Comparison of ENCODE assay signal across 8 mouse cellular contexts in genomic region chr9:50696851-50697705, GRCm38 (mm10). TPM values are rescaled to one million over a fixed set of nuclear protein-coding genes. Genes with fewer than 3 reads are reported as not detected.
DNase-seq lines count a peak whose midpoint lies in the region; ATAC-seq and TF ChIP-seq lines count a peak whose summit lies in the region.

No protein-coding gene starts in this region.

- H3K27ac ChIP-seq in lung, embryonic 15.5 days, result no peak overlapping the region
- no peak overlapping the region for H3K27ac ChIP-seq in embryonic fibroblast, embryonic 13.5 days (ENCODE audit: insufficient read depth, low read length)
- no peak overlapping the region for H3K27ac ChIP-seq in limb, embryonic 11.5 days (replicated peaks; ENCODE audit: low read depth, low read length)
- H3K27ac ChIP-seq in olfactory bulb, adult 2 months (ENCODE audit: insufficient read depth, low read depth, low read length), result peak overlapping the region; percentile 61; the same call in 1 of the 2 replicates

- no peak for ATAC-seq in lung, embryonic 15.5 days (ENCODE audit: borderline replicate concordance, extremely low read depth, low FRiP score, low TSS enrichment)
- ATAC-seq in limb, embryonic 11.5 days (ENCODE audit: insufficient number of reproducible peaks, low FRiP score, low TSS enrichment, low read depth), result no peak

- H3K4me1 ChIP-seq in lung, embryonic 15.5 days, result peaks cover 31% of the 10 kb centered on the region
- H3K4me1 ChIP-seq in embryonic fibroblast, embryonic 13.5 days (ENCODE audit: control insufficient read depth, insufficient read depth, low read length), result no peaks in the 10 kb centered on the region
- H3K4me1 ChIP-seq in limb, embryonic 11.5 days (ENCODE audit: control insufficient read depth, insufficient read depth, low read length), result peaks cover 14% of the 10 kb centered on the region
- H3K4me1 ChIP-seq in olfactory bulb, adult 2 months (ENCODE audit: control insufficient read depth, insufficient read depth, low read length), result peaks cover 11% of the 10 kb centered on the region

- peak overlapping the region; percentile 99 for H3K4me2 ChIP-seq in lung, embryonic 15.5 days
- H3K4me2 ChIP-seq in limb, embryonic 11.5 days (ENCODE audit: low read depth, severe bottlenecking), result peak overlapping the region; percentile 21; the same call in 1 of the 2 replicates

- TF ChIP-seq POLR2A in embryonic fibroblast, embryonic 13.5 days (IDR thresholded peaks at IDR 0.05; ENCODE audit: low read depth, low read length), result no peak; the same call in 1 of the 2 replicates
- TF ChIP-seq POLR2A in olfactory bulb, adult 2 months (IDR thresholded peaks at IDR 0.05; ENCODE audit: insufficient read depth, low read depth, low read length), result no peak

- no peaks in the 10 kb centered on the region for H3K9me3 ChIP-seq in lung, embryonic 15.5 days
- no peaks in the 10 kb centered on the region for H3K9me3 ChIP-seq in limb, embryonic 11.5 days (ENCODE audit: control insufficient read depth, low read length)

- H3K4me3 ChIP-seq in lung, embryonic 15.5 days, result peak overlapping the region; percentile 49
- H3K4me3 ChIP-seq in embryonic fibroblast, embryonic 13.5 days (ENCODE audit: insufficient read depth, low read length), result peak overlapping the region; percentile 5; the same call in 1 of the 2 replicates
- 0 out of 2 replicates have a peak overlapping the region, but pooled peaks have one; percentile 5 for H3K4me3 ChIP-seq in limb, embryonic 11.5 days (ENCODE audit: low read depth, low read length)
- peak overlapping the region; percentile 55 for H3K4me3 ChIP-seq in olfactory bulb, adult 2 months (ENCODE audit: insufficient read depth, low read depth, low read length)

- no peak for DNase-seq in lung, postnatal 36 days
- DNase-seq in limb, embryonic 11.5 days (ENCODE audit: low spot score), result no peak
- no peak for DNase-seq in adipocyte (ENCODE audit: low spot score)
- no peak for DNase-seq in thymus, postnatal 10 days (ENCODE audit: low spot score in 2 of 2)
- DNase-seq in adrenal gland, adult (ENCODE audit: inconsistent age in 2 of 2, low spot score in 1 of 2), result no peak

- no peak for TF ChIP-seq CTCF in embryonic fibroblast, embryonic 13.5 days (IDR thresholded peaks at IDR 0.05; ENCODE audit: borderline replicate concordance, insufficient read depth, low read length)
- TF ChIP-seq CTCF in olfactory bulb, adult 2 months (IDR thresholded peaks at IDR 0.05; ENCODE audit: insufficient read depth, low read depth, low read length), result no peak

- peaks cover 36% of the 10 kb centered on the region for H3K27me3 ChIP-seq in lung, embryonic 15.5 days
- no peaks in the 10 kb centered on the region for H3K27me3 ChIP-seq in limb, embryonic 11.5 days (ENCODE audit: control insufficient read depth, insufficient read depth, low read length)

- no peak overlapping the region for H3K9ac ChIP-seq in lung, embryonic 15.5 days
- no peak overlapping the region for H3K9ac ChIP-seq in limb, embryonic 11.5 days (ENCODE audit: low read length)

- 53% methylated on average over 12 of the region's 12 CpGs for WGBS in lung, embryonic 15.5 days
- WGBS in limb, embryonic 11.5 days, result 67% methylated on average over 12 of the region's 12 CpGs
- 45% methylated on average over 12 of the region's 12 CpGs for WGBS in olfactory bulb, adult 2 months

- H3K36me3 ChIP-seq in lung, embryonic 15.5 days, result no peaks in the 10 kb centered on the region
- H3K36me3 ChIP-seq in limb, embryonic 11.5 days (ENCODE audit: control insufficient read depth, insufficient read depth, low read length), result no peaks in the 10 kb centered on the region

RNA-seq across cellular contexts. Expression of gene Dlat, which starts 37.5 kb away (rescaled TPM):
- polyA plus RNA-seq in lung, embryonic 15.5 days (2015; fragmentation: Nextera tagmentation; extraction: Ambion mirVana), result 42.4 and 42.5 TPM in 2 replicates
- polyA plus RNA-seq in embryonic fibroblast, embryonic 13.5 days (2011; ENCODE audit: insufficient read length, low read depth, missing spikeins), result 46.2 and 50.0 TPM in 2 replicates
- 60.0 and 63.7 TPM in 2 replicates for polyA plus RNA-seq in limb, embryonic 11.5 days (2014; fragmentation: Nextera tagmentation; extraction: Ambion mirVana)
- not detected in 2 replicates for polyA plus RNA-seq in olfactory bulb, adult 2 months (2012; ENCODE audit: insufficient read depth, insufficient read length, low replicate concordance, missing spikeins)

RNA-seq across cellular contexts. Expression of gene Dixdc1, which starts 42.2 kb away (rescaled TPM):
- polyA plus RNA-seq in lung, embryonic 15.5 days (2015; fragmentation: Nextera tagmentation; extraction: Ambion mirVana), result 7.4 and 7.8 TPM in 2 replicates
- 10.9 and 11.1 TPM in 2 replicates for polyA plus RNA-seq in embryonic fibroblast, embryonic 13.5 days (2011; ENCODE audit: insufficient read length, low read depth, missing spikeins)
- polyA plus RNA-seq in limb, embryonic 11.5 days (2014; fragmentation: Nextera tagmentation; extraction: Ambion mirVana), result 27.6 and 30.6 TPM in 2 replicates
- not detected in 2 replicates for polyA plus RNA-seq in olfactory bulb, adult 2 months (2012; ENCODE audit: insufficient read depth, insufficient read length, low replicate concordance, missing spikeins)

RNA-seq across cellular contexts. Expression of gene 2310030G06Rik, which starts 49.3 kb away (rescaled TPM):
- 13.2 and 16.2 TPM in 2 replicates for polyA plus RNA-seq in lung, embryonic 15.5 days (2015; fragmentation: Nextera tagmentation; extraction: Ambion mirVana)
- 1.8 and 3.3 TPM in 2 replicates for polyA plus RNA-seq in embryonic fibroblast, embryonic 13.5 days (2011; ENCODE audit: insufficient read length, low read depth, missing spikeins)
- 1.7 and 2.8 TPM in 2 replicates for polyA plus RNA-seq in limb, embryonic 11.5 days (2014; fragmentation: Nextera tagmentation; extraction: Ambion mirVana)
- polyA plus RNA-seq in olfactory bulb, adult 2 months (2012; ENCODE audit: insufficient read depth, insufficient read length, low replicate concordance, missing spikeins), result not detected in 2 replicates

RNA-seq across cellular contexts. Expression of gene Cryab, which starts 54.0 kb away (rescaled TPM):
- polyA plus RNA-seq in lung, embryonic 15.5 days (2015; fragmentation: Nextera tagmentation; extraction: Ambion mirVana), result 111 and 131 TPM in 2 replicates
- 155 and 186 TPM in 2 replicates for polyA plus RNA-seq in embryonic fibroblast, embryonic 13.5 days (2011; ENCODE audit: insufficient read length, low read depth, missing spikeins)
- 8.9 and 13.3 TPM in 2 replicates for polyA plus RNA-seq in limb, embryonic 11.5 days (2014; fragmentation: Nextera tagmentation; extraction: Ambion mirVana)
- polyA plus RNA-seq in olfactory bulb, adult 2 months (2012; ENCODE audit: insufficient read depth, insufficient read length, low replicate concordance, missing spikeins), result not detected in 2 replicates

RNA-seq across cellular contexts. Expression of gene Hspb2, which starts 55.1 kb away (rescaled TPM):
- 14.5 and 16.4 TPM in 2 replicates for polyA plus RNA-seq in lung, embryonic 15.5 days (2015; fragmentation: Nextera tagmentation; extraction: Ambion mirVana)
- polyA plus RNA-seq in embryonic fibroblast, embryonic 13.5 days (2011; ENCODE audit: insufficient read length, low read depth, missing spikeins), result 1.6 and 3.8 TPM in 2 replicates
- polyA plus RNA-seq in limb, embryonic 11.5 days (2014; fragmentation: Nextera tagmentation; extraction: Ambion mirVana), result 3.1 and 3.5 TPM in 2 replicates
- polyA plus RNA-seq in olfactory bulb, adult 2 months (2012; ENCODE audit: insufficient read depth, insufficient read length, low replicate concordance, missing spikeins), result not detected in 2 replicates

Comparison
In these comparisons a context has a peak if more than half of its experiments do, and no peak if none do; other contexts are left out.
1. H3K4me3 ChIP-seq: peak in every context shown above with its lines; median percentile 55 in olfactory bulb, adult 2 months; 49 in lung, embryonic 15.5 days; 5 in embryonic fibroblast, embryonic 13.5 days; 5 in limb, embryonic 11.5 days.